Mouse (Mus musculus): ENCODE results near the gene Spink2. TPM values are rescaled to one million over a fixed set of nuclear protein-coding genes. Genes with fewer than 3 reads are reported as not detected.
"Not testable (repeated sequence)": the region's sequence is repeated elsewhere in the genome, so short reads cannot be mapped to it uniquely, and the experiment has no call there.

Gene Spink2
- polyA plus RNA-seq, 1 experiment, result 1.3 TPM

DNA sequence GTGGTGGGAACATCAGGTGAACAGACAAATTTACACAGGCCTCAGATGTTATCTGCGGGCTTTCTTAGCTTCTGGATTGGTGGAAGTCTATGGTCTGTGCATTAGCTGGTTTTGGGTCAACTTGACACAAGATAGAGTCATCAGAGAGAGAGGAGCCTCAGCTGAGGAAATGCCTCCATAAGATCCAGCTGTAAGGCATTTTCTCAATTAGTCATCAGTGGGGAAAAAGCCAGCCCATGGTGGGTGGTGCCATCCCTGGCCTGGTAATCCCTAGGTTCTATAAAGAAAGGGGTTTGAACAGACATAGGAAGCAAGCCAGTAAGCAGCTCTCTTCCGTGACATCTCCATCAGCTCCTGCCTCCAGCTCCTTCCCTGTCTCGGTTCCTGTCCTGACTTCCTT is 25.9 kb downstream of the Spink2 start:
- H3K27ac ChIP-seq (ENCODE audit: control insufficient read depth, insufficient read depth, low read length), result no peak overlapping the region
- no peak for DNase-seq
- H3K4me1 ChIP-seq (replicated peaks; ENCODE audit: control insufficient read depth, insufficient read depth, low read length), result no peaks in the 10 kb centered on the region
- no peak for TF ChIP-seq CTCF (IDR thresholded peaks at IDR 0.05; ENCODE audit: borderline replicate concordance, control insufficient read depth, extremely low read depth, insufficient read depth, low read length, poor library complexity)
- no peak for TF ChIP-seq POLR2A (IDR thresholded peaks at IDR 0.05; ENCODE audit: control insufficient read depth, extremely low read depth, insufficient read depth, low read length, poor library complexity)
- H3K4me3 ChIP-seq (ENCODE audit: control insufficient read depth, insufficient read depth, low read length), result no peak overlapping the region
- WGBS, result 97% methylated on average over 3 of the region's 3 CpGs
- H3K27me3 ChIP-seq (ENCODE audit: control insufficient read depth, insufficient read depth, low read length), result no peaks in the 10 kb centered on the region
- H3K36me3 ChIP-seq (ENCODE audit: control insufficient read depth, insufficient read depth, low read length), result no peaks in the 10 kb centered on the region

GRCm38 (mm10) chr5:77183876-77184275 is 27.4 kb downstream of the Spink2 start:
- H3K27ac ChIP-seq (ENCODE audit: control insufficient read depth, insufficient read depth, low read length); H3K36me3 ChIP-seq (ENCODE audit: control insufficient read depth, insufficient read depth, low read length); H3K4me1 ChIP-seq (replicated peaks; ENCODE audit: control insufficient read depth, insufficient read depth, low read length); H3K27me3 ChIP-seq (ENCODE audit: control insufficient read depth, insufficient read depth, low read length); H3K4me3 ChIP-seq (ENCODE audit: control insufficient read depth, insufficient read depth, low read length); DNase-seq: not testable (repeated sequence)
- WGBS, result 91% methylated on average over 5 of the region's 5 CpGs

DNA sequence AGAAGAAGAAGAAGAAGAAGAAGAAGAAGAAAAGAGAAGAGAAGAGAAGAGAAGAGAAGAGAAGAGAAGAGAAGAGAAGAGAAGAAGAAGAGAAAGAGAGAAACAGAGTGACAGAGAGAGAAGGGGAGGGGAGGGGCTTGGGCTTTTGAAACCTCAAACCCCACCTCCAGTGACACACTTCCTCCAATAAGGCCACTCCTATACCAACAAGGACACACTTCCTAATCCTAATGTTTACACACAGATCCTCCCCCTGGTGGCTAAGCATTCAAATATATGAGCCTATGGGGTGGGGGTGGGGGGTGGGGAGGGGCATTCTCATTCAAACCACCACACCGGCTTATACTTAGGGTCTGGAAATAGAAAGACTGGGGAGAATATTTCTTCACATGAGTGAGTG is 27.9 kb downstream of the Spink2 start:
- Histone ChIP-seq H3K4me3 (ENCODE audit: control insufficient read depth, insufficient read depth, low read length) (no peak overlapping the region), H3K4me1 (replicated peaks; ENCODE audit: control insufficient read depth, insufficient read depth, low read length) (no peaks in the 10 kb centered on the region), H3K27me3 (ENCODE audit: control insufficient read depth, insufficient read depth, low read length) (no peaks in the 10 kb centered on the region), H3K36me3 (ENCODE audit: control insufficient read depth, insufficient read depth, low read length) (no peaks in the 10 kb centered on the region), H3K27ac (ENCODE audit: control insufficient read depth, insufficient read depth, low read length) (no peak overlapping the region)
- TF ChIP-seq POLR2A (IDR thresholded peaks at IDR 0.05; ENCODE audit: control insufficient read depth, extremely low read depth, insufficient read depth, low read length, poor library complexity), result no peak
- no peak for TF ChIP-seq CTCF (IDR thresholded peaks at IDR 0.05; ENCODE audit: borderline replicate concordance, control insufficient read depth, extremely low read depth, insufficient read depth, low read length, poor library complexity)
- DNase-seq, result no peak
- 58% methylated on average over 1 of the region's 1 CpGs for WGBS

- WGBS, result 91% methylated on average over 7 of the region's 7 CpGs
- DNase-seq, result no peak
- no peak overlapping the region for H3K27ac ChIP-seq (ENCODE audit: control insufficient read depth, insufficient read depth, low read length)
- TF ChIP-seq POLR2A (IDR thresholded peaks at IDR 0.05; ENCODE audit: control insufficient read depth, extremely low read depth, insufficient read depth, low read length, poor library complexity), result no peak
- TF ChIP-seq CTCF (IDR thresholded peaks at IDR 0.05; ENCODE audit: borderline replicate concordance, control insufficient read depth, extremely low read depth, insufficient read depth, low read length, poor library complexity), result no peak
- no peak overlapping the region for H3K4me3 ChIP-seq (ENCODE audit: control insufficient read depth, insufficient read depth, low read length)
- H3K36me3 ChIP-seq (ENCODE audit: control insufficient read depth, insufficient read depth, low read length), result no peaks in the 10 kb centered on the region
- H3K4me1 ChIP-seq (replicated peaks; ENCODE audit: control insufficient read depth, insufficient read depth, low read length), result no peaks in the 10 kb centered on the region
- no peaks in the 10 kb centered on the region for H3K27me3 ChIP-seq (ENCODE audit: control insufficient read depth, insufficient read depth, low read length)
These were observed 29.8 kb downstream of the Spink2 start for GRCm38 (mm10) chr5:77181508-77181907.

DNA sequence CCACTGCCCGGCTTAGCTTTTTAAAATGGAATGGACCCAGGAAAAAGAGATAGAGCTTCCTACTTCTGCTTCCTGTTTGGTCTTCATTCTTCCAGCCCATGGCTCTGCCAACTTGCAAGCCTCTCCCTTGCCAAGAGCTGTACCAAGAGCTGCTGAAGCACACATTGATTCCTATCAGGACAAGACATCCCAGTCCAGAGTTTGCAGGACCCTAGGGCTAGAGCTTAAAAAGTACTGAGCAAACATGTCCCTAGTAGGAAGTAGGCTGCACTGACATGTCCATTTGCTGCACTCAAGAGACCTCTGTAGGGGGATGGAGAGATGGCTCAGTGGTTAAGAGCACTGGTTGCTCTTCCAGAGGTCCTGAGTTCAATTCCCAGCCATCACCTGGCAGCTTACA is 32.3 kb downstream of the Spink2 start:
- DNase-seq, result no peak
- Histone ChIP-seq H3K4me1 (replicated peaks; ENCODE audit: control insufficient read depth, insufficient read depth, low read length) (no peaks in the 10 kb centered on the region), H3K27me3 (ENCODE audit: control insufficient read depth, insufficient read depth, low read length) (no peaks in the 10 kb centered on the region), H3K36me3 (ENCODE audit: control insufficient read depth, insufficient read depth, low read length) (no peaks in the 10 kb centered on the region), H3K4me3 (ENCODE audit: control insufficient read depth, insufficient read depth, low read length) (no peak overlapping the region), H3K27ac (ENCODE audit: control insufficient read depth, insufficient read depth, low read length) (no peak overlapping the region)
- TF ChIP-seq CTCF (IDR thresholded peaks at IDR 0.05; ENCODE audit: borderline replicate concordance, control insufficient read depth, extremely low read depth, insufficient read depth, low read length, poor library complexity) (no peak), POLR2A (IDR thresholded peaks at IDR 0.05; ENCODE audit: control insufficient read depth, extremely low read depth, insufficient read depth, low read length, poor library complexity) (no peak)
- WGBS, result 92% methylated on average over 1 of the region's 1 CpGs

DNA sequence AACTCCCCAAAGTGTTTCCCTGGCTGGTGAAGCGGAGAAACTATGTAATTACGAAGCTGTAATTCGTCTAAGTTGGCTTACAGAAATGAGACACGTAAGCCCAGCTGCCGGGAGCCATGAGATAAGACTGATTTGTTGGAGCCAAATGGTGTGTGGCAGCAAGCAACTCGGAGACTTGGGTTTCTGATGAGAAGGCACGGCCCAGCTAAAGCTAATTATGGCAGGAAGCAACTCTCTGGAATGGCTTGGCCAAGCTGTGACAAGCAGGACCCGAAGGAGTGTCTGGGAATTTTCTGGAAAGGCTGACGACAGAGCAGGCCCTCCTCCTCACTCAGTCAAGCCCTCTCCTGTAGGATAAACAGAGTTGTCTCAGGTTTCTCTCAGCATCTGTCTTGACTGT is 33.3 kb downstream of the Spink2 start:
- Histone ChIP-seq H3K27ac (ENCODE audit: control insufficient read depth, insufficient read depth, low read length) (no peak overlapping the region), H3K4me1 (replicated peaks; ENCODE audit: control insufficient read depth, insufficient read depth, low read length) (no peaks in the 10 kb centered on the region), H3K4me3 (ENCODE audit: control insufficient read depth, insufficient read depth, low read length) (no peak overlapping the region), H3K27me3 (ENCODE audit: control insufficient read depth, insufficient read depth, low read length) (no peaks in the 10 kb centered on the region), H3K36me3 (ENCODE audit: control insufficient read depth, insufficient read depth, low read length) (no peaks in the 10 kb centered on the region)
- TF ChIP-seq CTCF (IDR thresholded peaks at IDR 0.05; ENCODE audit: borderline replicate concordance, control insufficient read depth, extremely low read depth, insufficient read depth, low read length, poor library complexity) (no peak), POLR2A (IDR thresholded peaks at IDR 0.05; ENCODE audit: control insufficient read depth, extremely low read depth, insufficient read depth, low read length, poor library complexity) (no peak)
- no peak for DNase-seq
- WGBS, result 83% methylated on average over 9 of the region's 9 CpGs

GRCm38 (mm10) chr5:77174779-77175178 is 36.5 kb downstream of the Spink2 start:
- Histone ChIP-seq H3K36me3 (ENCODE audit: control insufficient read depth, insufficient read depth, low read length) (no peaks in the 10 kb centered on the region), H3K27me3 (ENCODE audit: control insufficient read depth, insufficient read depth, low read length) (no peaks in the 10 kb centered on the region), H3K4me1 (replicated peaks; ENCODE audit: control insufficient read depth, insufficient read depth, low read length) (no peaks in the 10 kb centered on the region), H3K27ac (ENCODE audit: control insufficient read depth, insufficient read depth, low read length) (no peak overlapping the region), H3K4me3 (ENCODE audit: control insufficient read depth, insufficient read depth, low read length) (no peak overlapping the region)
- 93% methylated on average over 4 of the region's 4 CpGs for WGBS
- TF ChIP-seq POLR2A (IDR thresholded peaks at IDR 0.05; ENCODE audit: control insufficient read depth, extremely low read depth, insufficient read depth, low read length, poor library complexity) (no peak), CTCF (IDR thresholded peaks at IDR 0.05; ENCODE audit: borderline replicate concordance, control insufficient read depth, extremely low read depth, insufficient read depth, low read length, poor library complexity) (no peak)
- no peak for DNase-seq
